Mouse (Mus musculus) forebrain, embryonic 14.5 days (tissue): ENCODE measurements at regions not wholly inside any gene's neighbourhood (a gene's known extent, or its start where the extent isn't known, plus 50 kb on each side); places are given as distances from the start of the nearest gene placed in this dataset.

Source experiments
- ATAC-seq: fragments of 200-750 bp; cut with Nextera tagmentation; 2 replicates; pipeline ENCODE4 v1.8.0; 2017; ENCODE audit warnings: mild to moderate bottlenecking, moderate library complexity
- DNase-seq: peaks from one replicate; pipeline ENCODE4 v3.0.0-alpha.2; 2015; ENCODE audit warnings: low spot score
- H3K27ac ChIP-seq: fragments of 300-500 bp; sonication (generic); 2 replicates; pipeline ENCODE4 v1.5.1; 2014; ENCODE audit warnings: low read depth, mild to moderate bottlenecking, control low read depth, low read length, moderate library complexity
- H3K27me3 ChIP-seq: fragments of 300-500 bp; sonication (generic); replicated peaks from 2 replicates; pipeline ENCODE4 v1.6.1; 2014; ENCODE audit warnings: low read length, control low read depth, mixed read lengths; ENCODE audit not compliant: control insufficient read depth, insufficient read depth
- H3K36me3 ChIP-seq: fragments of 300-500 bp; sonication (generic); 2 replicates; pipeline ENCODE4 v1.6.1; 2014; ENCODE audit warnings: low read length, control low read depth; ENCODE audit not compliant: control insufficient read depth, insufficient read depth
- H3K4me1 ChIP-seq: fragments of 300-500 bp; sonication (generic); 2 replicates; pipeline ENCODE4 v1.6.1; 2014; ENCODE audit warnings: antibody characterized with exemption, low read length, control low read depth; ENCODE audit not compliant: control insufficient read depth, insufficient read depth
- H3K4me2 ChIP-seq: fragments of 300-500 bp; sonication (generic); 2 replicates; pipeline ENCODE4 v1.6.1; 2014; ENCODE audit warnings: mild to moderate bottlenecking, control low read depth, low read length
- H3K4me3 ChIP-seq: fragments of 300-500 bp; sonication (generic); 2 replicates; pipeline ENCODE4 v1.5.1; 2014; ENCODE audit warnings: low read depth, low read length, control low read depth
- H3K9ac ChIP-seq: fragments of 300-500 bp; sonication (generic); 2 replicates; pipeline ENCODE4 v1.6.1; 2014; ENCODE audit warnings: mild to moderate bottlenecking, low read length, control low read depth, moderate library complexity
- H3K9me3 ChIP-seq: fragments of 300-500 bp; sonication (generic); replicated peaks from 2 replicates; pipeline ENCODE4 v1.6.1; 2016; ENCODE audit warnings: low read length, control low read depth, mixed read lengths; ENCODE audit not compliant: control insufficient read depth
- WGBS: fragments of 180-500 bp; shearing (Covaris S2); extraction: QIAGEN DNeasy Blood & Tissue Kit; methylation state at CpG from one replicate; pipeline ENCODE4 v1.1.7; 2014; 5-methylcytosine and 5-hydroxymethylcytosine counted together

- Histone ChIP-seq H3K4me1 (peaks cover 7% of the 10 kb centered on the region), H3K9ac (no peak overlapping the region), H3K27me3 (0 out of 2 replicates have a peak, but pooled peaks cover 7% of the 10 kb centered on the region), H3K36me3 (no peaks in the 10 kb centered on the region), H3K9me3 (no peaks in the 10 kb centered on the region), H3K4me3 (no peak overlapping the region), H3K27ac (no peak overlapping the region), H3K4me2 (no peak overlapping the region)
- DNase-seq, result no peak
- ATAC-seq, result no peak
Measured at GRCm38 (mm10) chr1:13424524-13424923, 2010.6 kb downstream of the A830018L16Rik start.

GRCm38 (mm10) chr1:13425601-13426327 lies 2011.9 kb downstream of the A830018L16Rik start:
- no peak overlapping the region; the same call in 1 of the 2 replicates for H3K9ac ChIP-seq
- H3K4me2 ChIP-seq, result peak overlapping the region; percentile 56
- ATAC-seq (peak; percentile 81), DNase-seq (peak; percentile 78)
- H3K27me3 ChIP-seq, result 0 out of 2 replicates have a peak, but pooled peaks cover 7% of the 10 kb centered on the region
- no peak overlapping the region for H3K27ac ChIP-seq
- H3K9me3 ChIP-seq, result no peaks in the 10 kb centered on the region
- peak overlapping the region; percentile 29 for H3K4me3 ChIP-seq
- WGBS, result 14% methylated on average over 9 of the region's 9 CpGs
- H3K36me3 ChIP-seq, result no peaks in the 10 kb centered on the region
- H3K4me1 ChIP-seq, result peaks cover 7% of the 10 kb centered on the region

GRCm38 (mm10) chr1:13426328-13427067 lies 2012.6 kb downstream of the A830018L16Rik start:
- peak; percentile 91 for ATAC-seq
- 2% methylated on average over 30 of the region's 30 CpGs for WGBS

GRCm38 (mm10) chr1:13427068-13427434 lies 2013.1 kb downstream of the A830018L16Rik start:
- H3K36me3 ChIP-seq, result no peaks in the 10 kb centered on the region
- H3K4me3 ChIP-seq, result no peak overlapping the region
- DNase-seq (no peak), ATAC-seq (peak; percentile 6; the same call in 1 of the 2 replicates)
- no peaks in the 10 kb centered on the region for H3K9me3 ChIP-seq
- H3K27ac ChIP-seq, result no peak overlapping the region
- H3K27me3 ChIP-seq, result 0 out of 2 replicates have a peak, but pooled peaks cover 7% of the 10 kb centered on the region
- peaks cover 7% of the 10 kb centered on the region for H3K4me1 ChIP-seq
- H3K4me2 ChIP-seq, result no peak overlapping the region
- WGBS, result 49% methylated on average over 5 of the region's 5 CpGs
- peak overlapping the region; percentile 48; the same call in 1 of the 2 replicates for H3K9ac ChIP-seq

More at GRCm38 (mm10) chr1:13426328-13427067, 2012.6 kb downstream of the A830018L16Rik start:
- Histone ChIP-seq H3K27ac (no peak overlapping the region; the same call in 1 of the 2 replicates), H3K4me1 (peaks cover 7% of the 10 kb centered on the region), H3K9me3 (no peaks in the 10 kb centered on the region), H3K4me2 (peak overlapping the region; percentile 56), H3K27me3 (0 out of 2 replicates have a peak, but pooled peaks cover 7% of the 10 kb centered on the region), H3K9ac (peak overlapping the region; percentile 48; the same call in 1 of the 2 replicates), H3K36me3 (no peaks in the 10 kb centered on the region), H3K4me3 (peak overlapping the region; percentile 29)
- peak; percentile 91 for DNase-seq

GRCm38 (mm10) chr1:13427501-13428207 lies 2013.7 kb downstream of the A830018L16Rik start:
- H3K9ac ChIP-seq, result no peak overlapping the region
- 80% methylated on average over 11 of the region's 11 CpGs for WGBS
- H3K27ac ChIP-seq, result no peak overlapping the region
- DNase-seq (peak; percentile 10), ATAC-seq (no peak)
- no peak overlapping the region for H3K4me3 ChIP-seq
- no peaks in the 10 kb centered on the region for H3K36me3 ChIP-seq
- H3K9me3 ChIP-seq, result no peaks in the 10 kb centered on the region
- H3K27me3 ChIP-seq, result 0 out of 2 replicates have a peak, but pooled peaks cover 7% of the 10 kb centered on the region
- peaks cover 7% of the 10 kb centered on the region for H3K4me1 ChIP-seq
- H3K4me2 ChIP-seq, result no peak overlapping the region

- H3K27ac ChIP-seq, result no peak overlapping the region
- H3K9ac ChIP-seq, result no peak overlapping the region
- H3K9me3 ChIP-seq, result no peaks in the 10 kb centered on the region
- 86% methylated on average over 6 of the region's 6 CpGs for WGBS
- DNase-seq (peak; percentile 22), ATAC-seq (no peak)
- H3K27me3 ChIP-seq, result no peaks in the 10 kb centered on the region
- H3K4me2 ChIP-seq, result no peak overlapping the region
- no peaks in the 10 kb centered on the region for H3K36me3 ChIP-seq
- H3K4me3 ChIP-seq, result no peak overlapping the region
- no peaks in the 10 kb centered on the region for H3K4me1 ChIP-seq
Measured at GRCm38 (mm10) chr1:13437747-13438394, 2024.0 kb downstream of the A830018L16Rik start.

GRCm38 (mm10) chr1:13442366-13442765 lies 2028.5 kb downstream of the A830018L16Rik start:
- no peak overlapping the region for H3K4me3 ChIP-seq
- H3K9ac ChIP-seq, result no peak overlapping the region
- H3K27ac ChIP-seq, result no peak overlapping the region
- ATAC-seq (no peak), DNase-seq (no peak)
- H3K36me3 ChIP-seq, result no peaks in the 10 kb centered on the region
- no peaks in the 10 kb centered on the region for H3K9me3 ChIP-seq
- H3K4me2 ChIP-seq, result no peak overlapping the region
- no peaks in the 10 kb centered on the region for H3K4me1 ChIP-seq
- 80% methylated on average over 6 of the region's 6 CpGs for WGBS
- H3K27me3 ChIP-seq, result no peaks in the 10 kb centered on the region

- no peak overlapping the region for H3K9ac ChIP-seq
- H3K36me3 ChIP-seq, result no peaks in the 10 kb centered on the region
- no peak overlapping the region for H3K4me3 ChIP-seq
- no peak overlapping the region for H3K4me2 ChIP-seq
- no peaks in the 10 kb centered on the region for H3K27me3 ChIP-seq
- no peaks in the 10 kb centered on the region for H3K4me1 ChIP-seq
- DNase-seq, result no peak
- no peaks in the 10 kb centered on the region for H3K9me3 ChIP-seq
- 95% methylated on average over 2 of the region's 2 CpGs for WGBS
- H3K27ac ChIP-seq, result no peak overlapping the region
- ATAC-seq, result no peak
Measured at GRCm38 (mm10) chr1:13454534-13454933, 2040.6 kb downstream of the A830018L16Rik start.
